Mouse (Mus musculus) layer of hippocampus, adult 9-11 months (tissue): ENCODE measurements at regions not wholly inside any gene's neighbourhood (a gene's known extent, or its start where the extent isn't known, plus 50 kb on each side); places are given as distances from the start of the nearest gene placed in this dataset.
"Not testable (repeated sequence)": the region's sequence is repeated elsewhere in the genome, so short reads cannot be mapped to it uniquely, and the experiment has no call there.

ENCODE experiments used
- DNase-seq: peaks from one replicate; pipeline ENCODE4 v3.0.0; 2022

DNA sequence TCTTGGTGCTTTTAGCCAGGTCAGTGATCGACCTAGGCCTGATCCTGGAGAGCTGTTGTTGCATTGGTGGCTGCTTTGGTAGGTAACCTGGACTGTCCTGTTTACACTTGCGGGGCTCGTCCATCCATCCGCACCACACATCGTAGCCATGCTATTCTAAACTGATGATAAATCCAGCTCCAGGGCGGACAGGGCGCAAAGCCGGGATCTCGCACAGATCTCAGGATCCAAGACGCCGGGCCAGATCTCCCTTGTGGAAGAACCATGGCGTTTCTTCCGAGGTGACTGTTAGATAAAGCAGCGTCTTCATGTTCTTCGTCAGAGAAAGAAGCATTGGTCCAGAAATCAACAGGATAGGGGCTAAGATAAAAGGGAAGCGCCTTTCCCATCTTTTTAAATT lies 115.6 kb downstream of the Sec16b start:
- not testable (repeated sequence) for DNase-seq

- no peak for DNase-seq
Measured at GRCm38 (mm10) chr1:157632586-157632985, 126.1 kb downstream of the Sec16b start.

GRCm38 (mm10) chr1:157633470-157633869 lies 126.9 kb downstream of the Sec16b start:
- DNase-seq: no peak

DNA sequence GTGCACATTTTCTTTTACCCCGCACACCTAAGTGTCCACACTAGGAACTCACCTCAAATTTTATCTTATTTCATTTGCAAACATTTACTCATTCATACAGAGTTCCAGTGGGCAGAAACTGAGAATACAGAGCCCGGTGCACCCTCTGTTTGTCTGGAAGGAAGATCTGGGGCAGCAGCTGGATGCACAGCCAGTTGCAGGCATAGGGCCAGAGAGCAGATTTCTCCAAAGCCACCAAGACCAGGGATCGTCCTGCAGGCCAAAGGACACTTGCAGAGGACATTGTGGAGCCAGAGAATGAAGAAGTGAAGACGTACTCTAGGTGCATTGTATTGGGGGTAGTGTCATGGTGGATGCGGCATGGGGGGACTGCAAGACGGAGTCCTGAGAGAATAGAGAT lies 129.2 kb downstream of the Sec16b start:
- no peak for DNase-seq

DNA sequence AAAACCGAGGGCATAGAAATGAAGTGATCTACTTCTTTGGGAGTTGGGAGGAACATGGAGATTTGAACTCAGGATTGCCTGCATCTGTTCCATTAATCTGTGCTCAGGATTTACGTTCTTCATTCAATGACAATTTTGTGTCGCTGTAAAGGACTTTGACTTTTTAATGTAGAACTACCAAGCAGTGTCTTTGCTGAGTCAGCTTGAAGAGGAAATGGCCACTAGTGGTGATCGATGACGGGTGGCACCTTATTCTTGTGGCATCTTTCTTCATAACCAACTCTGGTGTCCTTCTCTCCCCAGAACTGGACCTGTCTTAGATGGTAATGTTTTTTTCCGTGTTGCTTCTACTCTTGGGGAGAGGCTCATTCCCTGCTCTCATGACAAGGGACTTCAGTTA lies 137.0 kb downstream of the Sec16b start:
- no peak for DNase-seq

DNA sequence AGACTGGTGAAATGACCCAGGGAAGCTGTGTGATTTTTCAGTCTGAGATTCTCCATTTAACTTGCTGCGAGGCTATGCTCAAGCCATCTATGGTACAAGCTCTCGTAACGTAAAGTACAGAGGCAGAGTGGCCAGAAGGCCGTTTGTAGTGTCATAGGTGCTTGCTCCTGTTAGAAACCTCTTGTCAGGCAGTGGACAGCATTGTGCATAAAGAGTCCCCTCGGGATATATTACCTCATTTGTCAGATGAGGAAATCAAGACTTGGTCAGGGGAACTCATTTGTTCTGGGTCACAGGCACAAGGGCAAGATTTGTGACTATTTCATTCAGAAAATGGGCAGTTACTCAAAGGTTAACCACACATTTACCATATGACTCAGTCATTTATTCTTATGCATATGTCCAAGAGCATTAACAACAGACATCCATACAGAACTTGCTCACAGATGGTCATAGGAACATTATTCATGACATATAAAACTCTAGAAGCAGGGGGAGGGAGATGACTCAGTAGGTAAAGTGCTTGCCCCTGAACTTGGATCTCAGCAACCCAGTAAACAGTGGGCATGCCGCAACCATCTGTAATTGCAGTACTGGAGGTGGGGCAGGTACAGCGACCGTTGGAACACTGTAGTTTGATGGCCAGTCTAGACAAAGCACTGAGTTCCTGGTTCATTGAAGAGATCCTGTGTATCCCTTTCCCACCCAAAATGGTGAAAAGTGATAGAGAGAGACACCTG lies 139.3 kb downstream of the Sec16b start:
- DNase-seq: no peak

DNA sequence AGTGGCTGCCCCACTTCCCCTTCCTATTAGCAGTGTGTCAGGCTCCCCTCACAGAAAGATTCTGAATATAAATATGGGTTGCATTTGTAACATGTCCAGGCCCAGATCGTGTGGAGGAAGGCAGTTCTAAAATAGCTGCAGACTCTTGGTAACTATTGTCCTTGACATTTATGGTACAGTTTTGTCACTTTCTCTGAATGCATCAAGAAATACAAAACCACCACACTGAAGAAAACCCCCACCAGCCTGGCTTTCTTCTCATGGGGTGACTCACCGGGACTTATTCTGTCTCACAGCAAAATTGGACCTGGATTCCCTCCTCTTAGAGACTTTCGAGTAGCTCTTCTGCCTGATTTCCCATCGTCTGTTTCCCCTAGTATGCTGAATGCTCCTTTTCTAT lies 148.9 kb downstream of the Sec16b start:
- DNase-seq: peak; percentile 32

DNA sequence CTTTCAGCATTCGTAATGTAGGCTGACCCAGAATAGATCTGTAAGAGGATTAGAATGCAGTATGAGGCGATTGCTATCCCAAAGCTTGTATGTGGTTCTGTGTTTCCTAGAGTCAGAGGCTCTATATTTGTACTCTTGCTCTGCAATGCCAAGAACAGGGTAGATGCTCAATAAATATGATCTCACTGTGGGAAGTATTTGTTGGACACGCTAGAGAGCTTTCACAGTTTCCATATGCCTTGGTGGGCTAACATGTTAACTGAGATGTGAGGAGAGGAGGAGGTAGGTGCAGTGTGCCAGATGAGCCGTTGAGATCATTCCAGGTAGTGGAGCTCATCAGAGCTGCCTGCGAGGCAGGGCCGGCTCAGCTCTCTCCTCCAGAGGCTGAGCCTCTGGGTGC lies 163.1 kb downstream of the Sec16b start:
- DNase-seq: no peak

DNA sequence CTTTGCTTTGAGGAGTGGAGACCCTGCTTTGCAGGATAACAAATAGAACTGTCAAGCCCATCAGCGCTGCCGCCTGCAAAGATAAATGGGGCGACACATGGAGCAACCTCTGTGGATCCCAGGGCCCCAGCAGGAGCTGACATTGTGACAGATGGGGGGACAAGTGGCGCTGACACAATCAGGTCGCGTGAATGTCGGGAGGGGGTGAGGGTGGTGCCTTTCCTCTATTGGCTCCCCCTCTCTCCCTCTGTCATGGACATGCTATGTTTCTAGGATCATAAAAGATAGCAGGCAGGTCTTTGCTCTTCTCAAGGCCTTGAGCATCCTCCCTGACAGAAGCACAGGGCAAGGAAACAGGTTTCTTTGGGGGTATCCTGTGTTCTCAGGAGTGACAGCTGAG lies 177.8 kb downstream of the Sec16b start:
- no peak for DNase-seq

- DNase-seq: no peak
Measured at GRCm38 (mm10) chr1:157695198-157695597, 188.7 kb downstream of the Sec16b start.

- no peak for DNase-seq
Measured at GRCm38 (mm10) chr1:157703639-157704038, 197.1 kb downstream of the Sec16b start.

GRCm38 (mm10) chr1:157705364-157705763 lies 198.8 kb downstream of the Sec16b start:
- no peak for DNase-seq

GRCm38 (mm10) chr1:157707256-157707655 lies 200.7 kb downstream of the Sec16b start:
- no peak for DNase-seq

- DNase-seq: no peak
Measured at GRCm38 (mm10) chr1:157709117-157709516, 202.6 kb downstream of the Sec16b start.

DNA sequence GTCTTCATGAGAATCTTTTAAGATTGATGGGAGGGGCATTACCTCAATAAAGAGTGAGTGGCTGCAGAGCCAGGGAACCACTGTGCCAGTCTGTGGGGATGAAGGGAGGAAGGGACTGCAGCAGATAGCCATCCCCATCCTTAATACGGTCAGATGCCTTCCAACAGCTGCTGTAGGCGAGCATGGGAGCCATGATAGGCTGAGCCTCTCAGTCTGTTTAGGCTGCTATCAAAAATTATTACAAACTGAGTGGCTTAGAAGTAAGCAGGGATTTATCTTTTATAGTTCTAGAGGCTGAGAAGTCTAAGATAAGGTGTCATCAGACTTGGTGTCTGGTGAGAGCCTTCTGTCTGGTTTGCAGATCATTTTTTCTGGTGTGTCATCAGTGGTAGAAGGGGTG lies 204.3 kb downstream of the Sec16b start:
- no peak for DNase-seq

GRCm38 (mm10) chr1:157712519-157712918 lies 206.0 kb downstream of the Sec16b start:
- DNase-seq: no peak

DNA sequence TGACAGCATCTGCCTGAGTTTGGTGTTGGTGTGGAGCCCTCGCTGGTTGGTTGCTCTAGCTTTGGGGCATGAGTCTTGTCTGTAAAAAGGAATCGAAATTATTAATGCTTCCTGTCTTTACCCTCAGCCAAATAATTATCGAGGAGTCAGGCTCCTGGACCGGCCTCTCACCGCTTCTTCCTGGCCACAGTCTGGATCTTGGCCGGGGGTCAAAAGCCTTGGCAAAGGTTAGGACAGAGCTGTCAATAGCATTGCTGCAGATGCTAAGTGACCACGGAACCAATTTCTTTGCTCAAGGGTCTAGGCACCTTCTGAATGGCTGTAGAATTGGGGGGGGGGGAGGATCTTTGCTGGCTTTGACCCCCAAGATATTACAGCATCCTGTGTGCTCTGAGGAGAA lies 207.3 kb downstream of the Sec16b start:
- no peak for DNase-seq

GRCm38 (mm10) chr1:157715632-157716031 lies 209.1 kb downstream of the Sec16b start:
- peak; percentile 11 for DNase-seq

DNA sequence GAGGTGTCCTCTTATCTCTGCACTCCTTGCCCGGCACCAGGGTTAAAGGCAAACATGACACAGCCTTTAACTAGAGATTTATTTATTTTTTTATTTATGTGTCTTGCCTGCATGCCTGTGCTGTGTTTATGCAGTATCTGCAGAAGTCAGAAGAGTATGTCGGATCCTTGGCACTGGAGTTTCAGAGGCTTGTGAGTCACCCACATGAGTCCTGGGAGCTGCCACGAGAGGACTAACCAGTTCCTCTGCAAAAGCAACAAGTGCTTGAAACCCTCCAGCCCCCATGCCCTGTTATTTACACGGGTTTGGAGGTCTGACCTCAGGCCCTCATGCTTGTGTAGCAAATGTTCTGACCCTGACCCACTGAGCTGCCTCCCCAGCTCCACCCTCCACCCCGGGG lies 210.6 kb downstream of the Sec16b start:
- DNase-seq: no peak

- DNase-seq: no peak
Measured at GRCm38 (mm10) chr1:157721946-157722345, 215.4 kb downstream of the Sec16b start.

DNA sequence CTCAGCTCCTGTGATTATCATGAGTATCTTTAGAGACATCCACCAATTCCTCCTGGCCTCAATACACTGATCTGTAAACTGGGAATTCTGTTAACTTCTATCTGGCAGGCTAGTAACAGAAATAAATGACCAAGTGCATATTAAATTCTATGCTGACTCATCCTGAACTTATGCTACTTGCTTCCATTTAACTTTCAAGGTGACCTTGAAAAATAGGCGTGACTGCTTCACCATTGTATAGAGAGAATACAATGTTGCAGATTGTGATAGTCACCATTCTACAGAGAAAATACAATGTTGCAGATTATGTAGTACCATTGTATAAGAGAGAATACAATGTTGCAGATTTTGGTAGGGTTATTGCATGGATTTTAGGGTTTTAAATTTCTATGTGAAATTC lies 224.6 kb downstream of the Sec16b start:
- DNase-seq: no peak

- no peak for DNase-seq
Measured at GRCm38 (mm10) chr1:157740725-157741665, 234.5 kb downstream of the Sec16b start.

GRCm38 (mm10) chr1:157745611-157746010 lies 239.1 kb downstream of the Sec16b start:
- peak; percentile 59 for DNase-seq

- DNase-seq: no peak
Measured at GRCm38 (mm10) chr1:157755015-157755649, 248.6 kb downstream of the Sec16b start.
